Comparison of ENCODE assay signal across 28 mouse cellular contexts in the genomic region with DNA sequence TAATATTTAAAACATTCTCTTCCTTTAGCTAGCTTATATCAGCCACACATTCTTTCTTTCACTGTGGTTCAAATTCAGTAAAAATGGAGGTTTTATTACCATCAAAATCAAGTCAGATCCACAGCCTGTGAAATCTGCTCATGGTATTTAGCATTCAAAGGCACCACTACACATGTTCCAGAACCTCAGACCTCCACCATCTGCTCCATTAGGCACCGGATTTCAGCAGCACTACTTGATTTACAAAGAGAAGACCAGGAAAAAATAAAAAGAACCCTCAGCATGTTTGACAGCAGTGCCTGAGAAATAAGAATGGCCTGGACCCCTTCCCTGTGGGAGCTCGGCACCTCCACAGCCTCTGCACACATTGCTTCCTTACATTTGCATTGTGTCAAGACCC.
DNase-seq lines count a peak whose midpoint lies in the region; ATAC-seq lines count a peak whose summit lies in the region.
"Had no signal": no experiment of that assay in that cellular context is flagged by ENCODE, and none has a peak within 500 bp of the region (broad histone marks: within the 10 kb centered on the region; RNA-seq: fewer than 3 reads in every experiment).

No protein-coding gene starts in this region.

- no peaks in the 10 kb centered on the region for H3K27me3 ChIP-seq in forebrain, embryonic 13.5 days
- H3K27me3 ChIP-seq in forebrain, embryonic 10.5 days (ENCODE audit: poor library complexity, severe bottlenecking): no peaks in the 10 kb centered on the region
- no peaks in the 10 kb centered on the region for H3K27me3 ChIP-seq in forebrain, embryonic 15.5 days
- no peaks in the 10 kb centered on the region for H3K27me3 ChIP-seq in midbrain, embryonic 13.5 days
- H3K27me3 ChIP-seq: embryonic facial prominence, embryonic 15.5 days; heart, embryonic 12.5 days; limb, embryonic 13.5 days; liver, embryonic 12.5 days; stomach, embryonic 15.5 days had no signal

- H3K9ac ChIP-seq in forebrain, embryonic 13.5 days: no peak overlapping the region
- H3K9ac ChIP-seq in forebrain, embryonic 15.5 days (replicated peaks): no peak overlapping the region
- no peak overlapping the region for H3K9ac ChIP-seq in midbrain, embryonic 13.5 days (replicated peaks)
- H3K9ac ChIP-seq: embryonic facial prominence, embryonic 15.5 days; heart, embryonic 12.5 days; limb, embryonic 13.5 days; liver, embryonic 12.5 days; stomach, embryonic 15.5 days had no signal

- peak overlapping the region; percentile 25 for H3K27ac ChIP-seq in forebrain, embryonic 13.5 days
- no peak overlapping the region for H3K27ac ChIP-seq in forebrain, embryonic 10.5 days
- peak overlapping the region; percentile 68 for H3K27ac ChIP-seq in forebrain, embryonic 15.5 days (replicated peaks)
- H3K27ac ChIP-seq in midbrain, embryonic 13.5 days: peak overlapping the region; percentile 35
- H3K27ac ChIP-seq: embryonic facial prominence, embryonic 15.5 days; limb, embryonic 13.5 days; liver, embryonic 12.5 days; stomach, embryonic 15.5 days had no signal

- H3K4me3 ChIP-seq in forebrain, embryonic 13.5 days: no peak overlapping the region
- H3K4me3 ChIP-seq in forebrain, embryonic 10.5 days: no peak overlapping the region
- H3K4me3 ChIP-seq in forebrain, embryonic 15.5 days: no peak overlapping the region
- no peak overlapping the region for H3K4me3 ChIP-seq in midbrain, embryonic 13.5 days (replicated peaks)
- H3K4me3 ChIP-seq: embryonic facial prominence, embryonic 15.5 days; heart, embryonic 12.5 days; limb, embryonic 13.5 days; liver, embryonic 12.5 days; stomach, embryonic 15.5 days had no signal

- H3K4me1 ChIP-seq in forebrain, embryonic 13.5 days: 0 out of 2 replicates have a peak, but pooled peaks cover 7% of the 10 kb centered on the region
- no peaks in the 10 kb centered on the region; the same call in 1 of the 2 replicates for H3K4me1 ChIP-seq in forebrain, embryonic 10.5 days
- H3K4me1 ChIP-seq in forebrain, embryonic 15.5 days: peaks cover 7% of the 10 kb centered on the region; the same call in 1 of the 2 replicates
- H3K4me1 ChIP-seq in midbrain, embryonic 13.5 days (replicated peaks): peaks cover 16% of the 10 kb centered on the region; the same call in 1 of the 2 replicates
- H3K4me1 ChIP-seq: embryonic facial prominence, embryonic 15.5 days; heart, embryonic 12.5 days; limb, embryonic 13.5 days; liver, embryonic 12.5 days; stomach, embryonic 15.5 days had no signal

- H3K4me2 ChIP-seq in forebrain, embryonic 13.5 days: no peak overlapping the region
- no peak overlapping the region for H3K4me2 ChIP-seq in forebrain, embryonic 15.5 days (replicated peaks)
- no peak overlapping the region for H3K4me2 ChIP-seq in midbrain, embryonic 13.5 days (replicated peaks)
- H3K4me2 ChIP-seq: embryonic facial prominence, embryonic 15.5 days; heart, embryonic 12.5 days; limb, embryonic 13.5 days; liver, embryonic 12.5 days; stomach, embryonic 15.5 days had no signal

- DNase-seq in forebrain, embryonic 10.5 days (ENCODE audit: extremely low spot score, low spot score): no peak
- peak; percentile 28 to 70 for DNase-seq in layer of hippocampus, adult 18-20 months (ENCODE audit: low spot score in 2 of 2)
- no peak for DNase-seq in layer of hippocampus, postnatal 25 days (ENCODE audit: extremely low spot score in 1 of 2, low spot score in 1 of 2)
- no peak for DNase-seq in frontal cortex, postnatal 10 days (ENCODE audit: low spot score in 2 of 2)
- no peak for DNase-seq in kidney, postnatal 4 days
- DNase-seq: adrenal gland, postnatal 25 days; cerebellum, adult 11 months; cerebellum, adult 9-11 months; gastrocnemius, postnatal 25 days; heart, adult 18-20 months; heart, postnatal 10 days; kidney, postnatal 25 days; lung, adult 18-20 months; lung, postnatal 10 days; retina, postnatal 1 day; right cerebral cortex, postnatal 4 days; thymus, adult 18-20 months; thymus, postnatal 36 days had no signal

- 0 out of 2 replicates have a peak, but pooled peaks have one; percentile 48 for ATAC-seq in forebrain, embryonic 13.5 days
- ATAC-seq in forebrain, embryonic 15.5 days (replicated peaks): peak; percentile 64
- 0 out of 2 replicates have a peak, but pooled peaks have one; percentile 34 for ATAC-seq in midbrain, embryonic 13.5 days
- ATAC-seq: CD4-positive, CD25-positive, alpha-beta regulatory T cell, adult 4 months; intestine, postnatal 0 days; liver, embryonic 12.5 days had no signal

- H3K36me3 ChIP-seq in forebrain, embryonic 13.5 days (ENCODE audit: poor library complexity, severe bottlenecking): no peaks in the 10 kb centered on the region
- peaks cover 6% of the 10 kb centered on the region; the same call in 1 of the 2 replicates for H3K36me3 ChIP-seq in forebrain, embryonic 10.5 days (replicated peaks)
- H3K36me3 ChIP-seq in forebrain, embryonic 15.5 days: no peaks in the 10 kb centered on the region
- H3K36me3 ChIP-seq in midbrain, embryonic 13.5 days: no peaks in the 10 kb centered on the region
- H3K36me3 ChIP-seq: embryonic facial prominence, embryonic 15.5 days; stomach, embryonic 15.5 days had no signal

- no peaks in the 10 kb centered on the region for H3K9me3 ChIP-seq in forebrain, embryonic 13.5 days (replicated peaks)
- H3K9me3 ChIP-seq in forebrain, embryonic 10.5 days: no peaks in the 10 kb centered on the region
- no peaks in the 10 kb centered on the region for H3K9me3 ChIP-seq in forebrain, embryonic 15.5 days
- no peaks in the 10 kb centered on the region for H3K9me3 ChIP-seq in midbrain, embryonic 13.5 days
- H3K9me3 ChIP-seq: embryonic facial prominence, embryonic 15.5 days; heart, embryonic 12.5 days; limb, embryonic 13.5 days; liver, embryonic 12.5 days; stomach, embryonic 15.5 days had no signal

- WGBS in forebrain, embryonic 13.5 days: 41% methylated on average over 2 of the region's 2 CpGs
- 86% methylated on average over 2 of the region's 2 CpGs for WGBS in forebrain, embryonic 10.5 days
- WGBS in forebrain, embryonic 15.5 days: 27% methylated on average over 2 of the region's 2 CpGs
- WGBS in midbrain, embryonic 13.5 days: 25% methylated on average over 2 of the region's 2 CpGs

Comparison
In these comparisons a context has a peak if more than half of its experiments do, and no peak if none do; other contexts are left out.
1. DNase-seq: peak in layer of hippocampus, adult 18-20 months (2 of 2); none in forebrain, embryonic 10.5 days (single experiment), layer of hippocampus, postnatal 25 days (0 of 2), frontal cortex, postnatal 10 days (0 of 2) and kidney, postnatal 4 days (0 of 2).
2. Peak in every context shown above with its lines, with median percentiles within 50 percentile points of each other: ATAC-seq.